Mouse (Mus musculus) liver, embryonic 11.5 days (tissue): ENCODE data around the gene Prr23a1. TPM values are rescaled to one million over a fixed set of nuclear protein-coding genes. Genes with fewer than 3 reads are reported as not detected.

ENCODE experiments used
- ATAC-seq: fragments of 200-750 bp; cut with Nextera tagmentation; replicated peaks from 2 replicates; pipeline ENCODE4 v1.8.0; 2017; ENCODE audit warnings: moderate number of reproducible peaks, mild to moderate bottlenecking, moderate TSS enrichment, moderate library complexity; ENCODE audit not compliant: low FRiP score
- DNase-seq: peaks from one replicate; pipeline ENCODE4 v3.0.0-alpha.2; 2017; ENCODE audit warnings: low spot score
- H3K27ac ChIP-seq: fragments of 300-500 bp; sonication (generic); 2 replicates; pipeline ENCODE4 v1.5.1; 2014; ENCODE audit warnings: mild to moderate bottlenecking, low read depth, low read length, control low read depth
- H3K27me3 ChIP-seq: fragments of 300-500 bp; sonication (generic); replicated peaks from 2 replicates; pipeline ENCODE4 v1.6.1; 2014; ENCODE audit warnings: low read length, mixed read lengths; ENCODE audit not compliant: control insufficient read depth, insufficient read depth
- H3K36me3 ChIP-seq: fragments of 300-500 bp; sonication (generic); 2 replicates; pipeline ENCODE4 v1.6.1; 2014; ENCODE audit warnings: mild to moderate bottlenecking, low read length, moderate library complexity, mixed read lengths; ENCODE audit not compliant: control insufficient read depth, insufficient read depth
- H3K4me1 ChIP-seq: fragments of 300-500 bp; sonication (generic); replicated peaks from 2 replicates; pipeline ENCODE4 v1.6.1; 2014; ENCODE audit warnings: low read length, mixed read lengths; ENCODE audit not compliant: control insufficient read depth, insufficient read depth
- H3K4me2 ChIP-seq: fragments of 300-500 bp; sonication (generic); 2 replicates; pipeline ENCODE4 v1.6.1; 2014; ENCODE audit warnings: mild to moderate bottlenecking, control low read depth, moderate library complexity
- H3K4me3 ChIP-seq: fragments of 300-500 bp; sonication (generic); 2 replicates; pipeline ENCODE4 v1.5.1; 2014; ENCODE audit warnings: low read depth, low read length, control low read depth
- H3K9ac ChIP-seq: fragments of 300-500 bp; sonication (generic); 2 replicates; pipeline ENCODE4 v1.6.1; 2014; ENCODE audit warnings: low read depth, low read length, control low read depth
- H3K9me3 ChIP-seq: fragments of 300-500 bp; sonication (generic); 2 replicates; pipeline ENCODE4 v1.6.1; 2016; ENCODE audit warnings: low read length, inconsistent platforms, mixed read lengths; ENCODE audit not compliant: control insufficient read depth
- WGBS: fragments of 180-500 bp; shearing (Covaris S2); extraction: QIAGEN DNeasy Blood & Tissue Kit; methylation state at CpG from one replicate; pipeline ENCODE4 v1.1.7; 2014; 5-methylcytosine and 5-hydroxymethylcytosine counted together
- polyA plus RNA-seq: library from polyadenylated mRNA; unstranded; fragments of >200 nt; fragmentation: Nextera tagmentation; extraction: Ambion mirVana; gene quantifications from 2 replicates; pipeline ENCODE4 v1.2.1, GENCODE M21; 2014

The Prr23a1 gene
- polyA plus RNA-seq, 1 experiment from 2014 or later: not detected

DNA sequence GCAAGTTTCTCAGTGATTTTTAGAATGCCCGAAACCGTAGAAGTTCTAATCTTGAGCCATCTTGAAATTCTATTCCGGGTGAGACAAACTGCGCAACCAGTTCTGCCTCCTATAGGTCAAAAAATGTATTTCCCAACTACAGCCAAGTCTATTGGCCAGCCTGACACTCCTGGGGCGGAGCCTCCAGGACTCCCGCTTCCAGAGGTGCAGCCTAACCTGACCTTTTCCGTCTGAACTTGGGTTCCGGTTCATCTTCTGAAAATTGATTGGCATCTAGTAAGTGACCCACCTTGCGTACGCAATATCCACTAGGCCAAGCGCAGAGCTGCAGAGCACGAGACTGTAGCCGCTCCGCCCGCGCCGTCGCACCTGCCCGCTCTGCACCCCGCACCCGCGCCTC, 22.3 kb downstream of the Prr23a1 start, which contains the start of gene Prr23a3:
Gene Prr23a3 (plus strand): TSS at position 197 of the 400 bp plus-strand sequence.
- H3K36me3 ChIP-seq: no peaks in the 10 kb centered on the region
- DNase-seq (no peak), ATAC-seq (no peak)
- H3K9ac ChIP-seq: no peak within 1 kb of the TSS
- no peak within 1 kb of the TSS for H3K4me2 ChIP-seq
- no peak within 1 kb of the TSS for H3K4me3 ChIP-seq
- no peaks in the 10 kb centered on the region for H3K9me3 ChIP-seq
- H3K4me1 ChIP-seq: no peaks in the 10 kb centered on the region
- 35% methylated on average over 22 of the region's 22 CpGs for WGBS
- peaks cover 7% of the 10 kb centered on the region for H3K27me3 ChIP-seq
- no peak within 1 kb of the TSS for H3K27ac ChIP-seq

Other genes starting within 250 kb of the Prr23a1 start
- gene Mrps22, start 240.8 kb upstream of the Prr23a1 start, polyA plus RNA-seq: 85.4 and 96.5 TPM in 2 replicates
- not detected in 2 replicates for gene Prr23a2, start 14.0 kb downstream of the Prr23a1 start, polyA plus RNA-seq
- gene Prr23a3, start 22.3 kb downstream of the Prr23a1 start, polyA plus RNA-seq: not detected in 2 replicates
- gene 7420426K07Rik, start 60.6 kb downstream of the Prr23a1 start, polyA plus RNA-seq: not detected in 2 replicates
- gene Foxl2, start 112.8 kb downstream of the Prr23a1 start, polyA plus RNA-seq: not detected in 2 replicates
- gene Faim, start 143.9 kb downstream of the Prr23a1 start, polyA plus RNA-seq: 44.9 and 47.4 TPM in 2 replicates
- 0.12 TPM in 1 of 2 replicates, not detected in the other for gene Gm1123, start 193.2 kb downstream of the Prr23a1 start, polyA plus RNA-seq